Mouse (Mus musculus) left cerebral cortex, adult 2 months (tissue): ENCODE data around the gene Atp9a. TPM values are rescaled to one million over a fixed set of nuclear protein-coding genes. Genes with fewer than 3 reads are reported as not detected.

Source experiments
- DNase-seq, 2 experiments: peaks; one replicate each; pipeline ENCODE4 v3.0.0; 2021 to 2022; ENCODE audit warnings: low spot score in 2 of 2, mixed read lengths in 1 of 2; ENCODE audit errors: extremely low spot score in 1 of 2
- H3K27ac ChIP-seq: fragments of 200-600 bp; 2 replicates; pipeline ENCODE4 v1.8.1; 2022
- H3K4me3 ChIP-seq: fragments of 200-600 bp; 2 replicates; pipeline ENCODE4 v1.8.1; 2022
- CTCF ChIP-seq: fragments of 200-600 bp; IDR thresholded peaks from 2 replicates; pipeline ENCODE4 v1.8.1; 2022; ENCODE audit warnings: antibody characterized with exemption, mild to moderate bottlenecking, moderate library complexity
- intact Hi-C: fragments of 180-260 bp; cut with DNase I; formaldehyde crosslinking; loops from one replicate; pipeline ENCODE4 v1.15.1; 2025
- long read RNA-seq, 2 experiments: library from polyadenylated mRNA; stranded (forward); transcript quantifications; one replicate each; pipeline ENCODE4 v2.0.0; 2021; ENCODE audit warnings: borderline mapping rate in 2 of 2
- total RNA-seq, 2 experiments: library from RNA; stranded (reverse); gene quantifications; 2 replicates each; pipeline ENCODE4 v1.2.3; 2021

The Atp9a gene
- 100 to 1,000 TPM; 406 to 408 TPM for total RNA-seq
- long read RNA-seq, experiment 1, transcript Atp9a-202 (28 exons, 3,729 nt) = minor isoform, 9 of 1,276 reads
- long read RNA-seq, experiment 1, transcript Atp9a-201 (28 exons, 3,529 nt) = major isoform, 1,034 of 1,276 reads
- long read RNA-seq, experiment 1, transcript Atp9a-204 (28 exons, 3,456 nt) = minor isoform, 22 of 1,276 reads
- long read RNA-seq, experiment 1, partial matches to known transcripts = 95 of 1,276 reads
- long read RNA-seq, experiment 1, other reads (novel, unspliced or antisense) = 116 of 1,276 reads
- long read RNA-seq, experiment 2, transcript Atp9a-201 (28 exons, 3,529 nt) = major isoform, 743 of 937 reads
- long read RNA-seq, experiment 2, transcript Atp9a-202 (28 exons, 3,729 nt) = minor isoform, 5 of 937 reads
- long read RNA-seq, experiment 2, transcript Atp9a-204 (28 exons, 3,456 nt) = minor isoform, 24 of 937 reads
- long read RNA-seq, experiment 2, partial matches to known transcripts = 76 of 937 reads
- long read RNA-seq, experiment 2, other reads (novel, unspliced or antisense) = 89 of 937 reads

GRCm38 (mm10) chr2:168742059-168742627 lies at the start of gene Atp9a:
Atp9a (minus strand) TSS chr2:168742409.
- no peak for TF ChIP-seq CTCF
- H3K4me3 ChIP-seq = peak within 1 kb of the TSS; percentile 83
- peak within 1 kb of the TSS; percentile 94 for H3K27ac ChIP-seq
- intact Hi-C loops = loop anchor here (2.0 to 5.0 kb wide), 3 partner anchors 51 to 275 kb away; no protein-coding TSS in a partner anchor
- DNase-seq = peak; percentile 76 to 79

GRCm38 (mm10) chr2:168791115-168791802 lies 49.0 kb upstream of the Atp9a start:
- TF ChIP-seq CTCF = no peak
- intact Hi-C loops = no loop called here
- Histone ChIP-seq H3K27ac (no peak overlapping the region; the same call in 1 of the 2 replicates), H3K4me3 (no peak overlapping the region)
- DNase-seq = no peak

- Histone ChIP-seq H3K4me3 (no peak overlapping the region), H3K27ac (no peak overlapping the region)
- DNase-seq = no peak
- intact Hi-C loops = no loop called here
- TF ChIP-seq CTCF = no peak
Observed at GRCm38 (mm10) chr2:168786174-168786573, 44.0 kb upstream of the Atp9a start.

GRCm38 (mm10) chr2:168780596-168780995 lies 38.4 kb upstream of the Atp9a start:
- Histone ChIP-seq H3K4me3 (no peak overlapping the region), H3K27ac (no peak overlapping the region)
- DNase-seq = no peak
- no peak for TF ChIP-seq CTCF
- intact Hi-C loops = no loop called here

- no peak for TF ChIP-seq CTCF
- Histone ChIP-seq H3K27ac (no peak overlapping the region), H3K4me3 (no peak overlapping the region)
- DNase-seq = no peak
- intact Hi-C loops = no loop called here
Observed at GRCm38 (mm10) chr2:168780024-168780423, 37.8 kb upstream of the Atp9a start.

GRCm38 (mm10) chr2:168777481-168777880 lies 35.3 kb upstream of the Atp9a start:
- no peak overlapping the region for H3K4me3 ChIP-seq
- no peak for DNase-seq
- H3K27ac ChIP-seq = no peak overlapping the region
- intact Hi-C loops = no loop called here
- no peak for TF ChIP-seq CTCF

- Histone ChIP-seq H3K27ac (no peak overlapping the region), H3K4me3 (no peak overlapping the region)
- DNase-seq = no peak
- intact Hi-C loops = no loop called here
- no peak for TF ChIP-seq CTCF
Observed at GRCm38 (mm10) chr2:168776238-168776637, 34.0 kb upstream of the Atp9a start.

GRCm38 (mm10) chr2:168769259-168769658 lies 27.1 kb upstream of the Atp9a start:
- Histone ChIP-seq H3K27ac (no peak overlapping the region), H3K4me3 (no peak overlapping the region)
- intact Hi-C loops = loop anchor here (5.0 kb wide), 1 partner anchor 73 kb away; no protein-coding TSS in a partner anchor
- TF ChIP-seq CTCF = no peak
- DNase-seq = no peak

GRCm38 (mm10) chr2:168767582-168767981 lies 25.4 kb upstream of the Atp9a start, which contains the start of gene Sall4:
Sall4 (minus strand) TSS chr2:168767943.
- H3K4me3 ChIP-seq = 0 out of 2 replicates have a peak within 1 kb of the TSS, but pooled peaks have one; percentile 11
- TF ChIP-seq CTCF = no peak
- DNase-seq = no peak
- intact Hi-C loops = loop anchor here (5.0 kb wide), 1 partner anchor 75 kb away; no protein-coding TSS in a partner anchor
- no peak within 1 kb of the TSS for H3K27ac ChIP-seq

GRCm38 (mm10) chr2:168766538-168767361 lies 24.5 kb upstream of the Atp9a start:
- H3K27ac ChIP-seq = no peak overlapping the region
- DNase-seq = no peak
- no peak; the same call in 1 of the 2 replicates for TF ChIP-seq CTCF
- intact Hi-C loops = loop anchor here (5.0 kb wide), 1 partner anchor 76 kb away; no protein-coding TSS in a partner anchor
- H3K4me3 ChIP-seq = 0 out of 2 replicates have a peak overlapping the region, but pooled peaks have one; percentile 11
